Mouse (Mus musculus): ENCODE data around the gene Igf2bp1.

- no peak for TF ChIP-seq CTCF (conservative IDR thresholded peaks at IDR 0.05; ENCODE audit: low read length)
- TF ChIP-seq POU5F1 (IDR thresholded peaks at IDR 0.05; ENCODE audit: borderline replicate concordance, low read length) = no peak
- TF ChIP-seq NANOG (IDR thresholded peaks at IDR 0.05; ENCODE audit: borderline replicate concordance, low read length) = no peak
Observed at GRCm38 (mm10) chr11:96037499-96037898, 31.8 kb upstream of the Igf2bp1 start.

All from E14TG2a.4 (cell line).